Mouse (Mus musculus) hindbrain, embryonic 13.5 days (tissue): ENCODE data around the gene Nicn1. TPM values are rescaled to one million over a fixed set of nuclear protein-coding genes. Genes with fewer than 3 reads are reported as not detected.

Experiments used
- ATAC-seq: fragments of 200-750 bp; cut with Nextera tagmentation; 2 replicates; pipeline ENCODE4 v1.8.0; 2017; ENCODE audit warnings: moderate TSS enrichment; ENCODE audit not compliant: low FRiP score
- H3K27ac ChIP-seq: fragments of 300-500 bp; sonication (generic); 2 replicates; pipeline ENCODE4 v1.5.1; 2015; ENCODE audit warnings: inconsistent platforms, mild to moderate bottlenecking, moderate library complexity
- H3K27me3 ChIP-seq: fragments of 300-500 bp; sonication (generic); 2 replicates; pipeline ENCODE4 v1.6.1; 2015; ENCODE audit warnings: mild to moderate bottlenecking, inconsistent platforms
- H3K36me3 ChIP-seq: fragments of 300-500 bp; sonication (generic); 2 replicates; pipeline ENCODE4 v1.6.1; 2015; ENCODE audit warnings: mild to moderate bottlenecking, inconsistent platforms
- H3K4me1 ChIP-seq: fragments of 300-500 bp; sonication (generic); replicated peaks from 2 replicates; pipeline ENCODE4 v1.6.1; 2015; ENCODE audit warnings: inconsistent platforms
- H3K4me2 ChIP-seq: fragments of 300-500 bp; sonication (generic); 2 replicates; pipeline ENCODE4 v1.6.1; 2015; ENCODE audit warnings: inconsistent platforms, mild to moderate bottlenecking, moderate library complexity
- H3K4me3 ChIP-seq: fragments of 300-500 bp; sonication (generic); 2 replicates; pipeline ENCODE4 v1.5.1; 2015; ENCODE audit warnings: mild to moderate bottlenecking, inconsistent platforms
- H3K9ac ChIP-seq: fragments of 300-500 bp; sonication (generic); 2 replicates; pipeline ENCODE4 v1.6.1; 2015; ENCODE audit warnings: mild to moderate bottlenecking, inconsistent platforms
- H3K9me3 ChIP-seq: fragments of 300-500 bp; sonication (generic); 2 replicates; pipeline ENCODE4 v1.6.1; 2016; ENCODE audit warnings: inconsistent platforms
- WGBS: fragments of 180-500 bp; shearing (Covaris S2); methylation state at CpG from one replicate; pipeline ENCODE4 v1.1.7; 2015; 5-methylcytosine and 5-hydroxymethylcytosine counted together
- polyA plus RNA-seq: library from polyadenylated mRNA; unstranded; fragments of >200 nt; fragmentation: Nextera tagmentation; extraction: Ambion mirVana; gene quantifications from 2 replicates; pipeline ENCODE4 v1.2.1, GENCODE M21; 2015

Nicn1 gene
- 135 and 143 TPM in 2 replicates for polyA plus RNA-seq

DNA sequence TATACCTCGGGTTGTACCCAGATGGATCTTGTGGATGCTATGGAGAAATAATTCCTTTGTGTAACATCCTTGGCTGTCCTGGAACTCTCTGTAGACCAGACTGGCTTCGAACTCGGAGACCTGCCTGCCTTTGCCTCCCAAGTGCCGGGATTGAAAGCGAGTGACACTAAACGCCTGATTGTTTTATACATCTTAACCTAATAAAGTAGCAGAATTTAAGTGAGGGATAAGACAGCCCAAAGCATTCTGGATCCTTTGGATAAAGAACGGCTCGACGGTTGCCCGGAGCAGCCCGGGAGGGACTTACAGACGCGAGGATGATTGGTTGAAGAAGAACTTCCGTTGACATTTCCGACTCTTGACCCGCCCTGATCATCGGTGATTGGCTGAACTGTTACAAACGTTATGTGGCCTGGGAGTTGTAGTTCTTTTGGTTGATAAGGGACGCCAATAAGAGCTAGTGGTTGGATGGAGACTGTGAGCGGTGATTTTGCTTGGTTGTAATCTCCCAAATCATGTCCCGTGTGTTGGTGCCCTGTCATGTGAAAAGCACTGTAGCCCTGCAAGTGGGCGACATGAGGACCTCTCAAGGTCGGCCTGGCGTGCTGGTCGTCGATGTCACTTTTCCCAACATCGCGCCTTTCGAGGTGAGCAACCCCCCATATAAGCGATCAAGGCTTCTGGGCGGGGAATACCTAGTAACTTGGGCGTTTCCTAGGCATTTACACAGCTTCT lies at the start of gene Nicn1:
Gene Nicn1 (plus strand): TSS at position 414 of the 735 bp plus-strand sequence.
- peak within 1 kb of the TSS; percentile 59 for H3K4me3 ChIP-seq
- H3K27ac ChIP-seq = peak within 1 kb of the TSS; percentile 93
- H3K9ac ChIP-seq = peak within 1 kb of the TSS; percentile 77
- H3K4me1 ChIP-seq = peaks cover 10% of the 10 kb centered on the region
- WGBS = under 1% methylated on average over 32 of the region's 32 CpGs
- H3K4me2 ChIP-seq = peak within 1 kb of the TSS; percentile 69
- H3K27me3 ChIP-seq = no peaks in the 10 kb centered on the region
- H3K36me3 ChIP-seq = peaks cover 20% of the 10 kb centered on the region
- ATAC-seq = peak; percentile 98
- no peaks in the 10 kb centered on the region for H3K9me3 ChIP-seq

DNA sequence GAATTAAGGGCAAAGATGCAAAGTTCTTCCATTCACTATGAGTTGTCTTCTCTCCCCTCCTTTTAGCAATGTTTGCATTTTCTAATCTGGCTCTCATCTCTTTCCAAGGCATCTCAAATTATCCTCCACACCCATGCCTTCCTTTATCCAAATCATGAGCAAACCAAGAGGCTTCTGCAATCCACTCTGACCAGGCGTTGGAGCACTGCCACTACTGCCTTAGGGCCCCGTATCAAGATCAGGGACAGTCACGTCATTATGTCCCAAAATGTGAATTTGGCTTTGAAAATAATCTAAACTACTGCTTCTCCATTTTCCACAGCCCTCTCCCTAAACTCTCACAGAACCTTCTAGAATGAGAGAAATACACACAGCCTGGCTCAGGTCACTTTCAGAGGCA lies 45.7 kb upstream of the Nicn1 start:
- H3K36me3 ChIP-seq = peaks cover 30% of the 10 kb centered on the region
- no peak overlapping the region for H3K9ac ChIP-seq
- no peaks in the 10 kb centered on the region for H3K4me1 ChIP-seq
- no peaks in the 10 kb centered on the region for H3K9me3 ChIP-seq
- 93% methylated on average over 3 of the region's 3 CpGs for WGBS
- H3K27me3 ChIP-seq = no peaks in the 10 kb centered on the region
- H3K4me3 ChIP-seq = no peak overlapping the region
- H3K4me2 ChIP-seq = no peak overlapping the region
- ATAC-seq = no peak
- no peak overlapping the region for H3K27ac ChIP-seq

DNA sequence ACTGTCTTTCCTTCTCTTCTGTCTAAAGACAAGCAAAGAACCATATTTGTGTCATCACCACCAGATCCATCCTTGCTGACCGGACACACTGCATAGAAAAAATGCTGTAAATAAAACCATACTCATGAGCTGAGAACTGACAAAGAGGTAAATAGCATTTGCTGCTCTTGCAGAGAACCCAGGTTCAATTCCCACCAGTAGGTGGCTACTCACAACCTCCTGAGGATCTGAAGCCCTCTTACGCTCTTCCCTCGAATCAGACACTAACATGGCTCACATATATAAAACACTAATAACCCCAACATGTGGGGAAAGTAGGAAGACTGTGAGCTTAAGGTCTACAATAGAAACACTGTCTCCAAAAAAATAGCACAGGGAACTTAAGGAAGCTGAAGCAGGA lies 45.2 kb upstream of the Nicn1 start:
- Histone ChIP-seq H3K36me3 (peaks cover 33% of the 10 kb centered on the region), H3K9ac (no peak overlapping the region), H3K4me2 (no peak overlapping the region), H3K4me3 (no peak overlapping the region), H3K27me3 (no peaks in the 10 kb centered on the region), H3K4me1 (no peaks in the 10 kb centered on the region), H3K9me3 (no peaks in the 10 kb centered on the region), H3K27ac (no peak overlapping the region)
- 84% methylated on average over 3 of the region's 3 CpGs for WGBS
- no peak for ATAC-seq

DNA sequence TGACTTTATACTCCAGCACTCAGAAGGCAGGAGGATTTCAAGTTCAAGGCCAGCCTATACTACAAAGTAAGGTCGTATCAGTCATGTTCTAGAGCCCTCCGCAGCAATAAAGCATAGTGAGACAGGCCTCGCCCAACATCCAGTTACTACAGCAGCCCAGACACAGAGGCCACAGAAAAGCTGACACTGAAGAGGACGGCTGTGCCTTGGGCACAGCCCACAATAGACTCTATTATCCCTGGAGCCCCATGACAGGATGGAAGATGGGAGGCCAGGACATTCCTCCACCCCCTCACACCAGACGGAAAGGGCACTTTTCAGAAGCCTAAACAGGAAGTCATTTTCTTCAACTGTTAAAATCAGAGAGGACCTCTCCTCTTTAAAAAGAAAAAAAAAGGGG lies 41.3 kb upstream of the Nicn1 start:
- Histone ChIP-seq H3K4me2 (no peak overlapping the region), H3K4me1 (no peaks in the 10 kb centered on the region), H3K27ac (no peak overlapping the region), H3K4me3 (no peak overlapping the region), H3K36me3 (peaks cover 46% of the 10 kb centered on the region), H3K9ac (no peak overlapping the region), H3K9me3 (no peaks in the 10 kb centered on the region), H3K27me3 (no peaks in the 10 kb centered on the region)
- 60% methylated on average over 5 of the region's 5 CpGs for WGBS
- ATAC-seq = no peak

DNA sequence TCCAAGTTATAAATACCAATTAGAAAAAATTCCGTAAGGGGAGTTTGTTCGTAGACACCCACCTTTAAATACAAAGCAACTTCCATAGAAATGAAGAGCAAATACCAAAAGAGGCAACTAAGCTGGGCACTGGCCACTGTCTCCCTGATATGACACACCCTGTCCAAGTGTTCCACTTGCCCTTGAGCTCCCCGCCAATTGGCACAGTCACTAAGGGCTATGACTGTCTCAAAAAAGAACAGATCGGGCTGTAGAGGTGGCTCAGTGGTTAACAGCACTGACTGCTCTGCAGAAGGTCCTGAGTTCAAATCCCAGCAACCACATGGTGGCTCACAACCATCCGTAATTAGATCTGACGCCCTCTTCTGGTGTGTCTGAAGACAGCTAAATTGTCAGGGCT lies 38.4 kb upstream of the Nicn1 start:
- Histone ChIP-seq H3K4me1 (no peaks in the 10 kb centered on the region), H3K27me3 (no peaks in the 10 kb centered on the region), H3K9me3 (no peaks in the 10 kb centered on the region), H3K27ac (no peak overlapping the region), H3K36me3 (peaks cover 35% of the 10 kb centered on the region), H3K4me2 (no peak overlapping the region), H3K4me3 (no peak overlapping the region), H3K9ac (no peak overlapping the region)
- WGBS = 91% methylated on average over 6 of the region's 6 CpGs
- ATAC-seq = no peak

DNA sequence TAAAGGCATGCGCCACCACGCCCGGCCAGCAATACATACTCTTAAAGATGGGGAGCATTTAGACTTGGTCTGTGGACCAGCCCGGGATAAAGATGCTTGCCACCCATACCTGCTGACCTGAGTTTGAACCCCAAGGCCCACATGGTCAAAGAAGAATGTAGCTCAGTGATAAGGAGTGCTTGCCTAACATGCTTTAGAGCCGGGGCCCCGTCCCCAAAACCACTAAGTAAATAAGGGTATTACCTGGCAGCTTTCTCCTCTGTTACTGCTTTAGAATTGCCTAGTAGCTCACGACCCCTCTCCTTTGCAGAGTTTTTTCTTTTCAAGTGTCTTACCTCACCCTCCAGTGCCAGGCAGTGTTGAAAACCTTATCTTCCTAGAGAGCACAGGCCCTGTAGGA lies 37.5 kb upstream of the Nicn1 start:
- Histone ChIP-seq H3K4me3 (no peak overlapping the region), H3K9ac (no peak overlapping the region), H3K27me3 (no peaks in the 10 kb centered on the region), H3K27ac (no peak overlapping the region), H3K4me2 (no peak overlapping the region), H3K9me3 (no peaks in the 10 kb centered on the region), H3K4me1 (no peaks in the 10 kb centered on the region), H3K36me3 (peaks cover 34% of the 10 kb centered on the region)
- 95% methylated on average over 7 of the region's 7 CpGs for WGBS
- no peak for ATAC-seq

DNA sequence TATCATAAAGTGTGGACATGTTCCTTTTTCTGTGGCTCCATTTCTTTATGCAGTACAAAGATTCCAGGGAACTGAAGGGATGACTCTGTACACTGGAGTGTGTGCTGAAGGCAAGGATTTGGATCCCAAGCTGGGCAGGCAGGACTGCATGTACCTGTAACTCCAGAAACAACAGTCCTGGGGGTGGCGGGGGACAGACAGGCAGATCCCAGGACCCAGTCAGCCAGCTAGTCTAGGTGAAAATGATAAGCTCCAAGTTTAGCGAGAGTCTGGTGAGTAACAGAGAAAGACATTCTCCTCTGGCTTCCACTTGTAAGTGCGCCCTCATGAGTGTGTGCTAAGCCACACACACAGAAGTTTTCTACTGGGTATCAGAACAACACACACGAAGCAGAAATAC lies 29.7 kb upstream of the Nicn1 start:
- no peaks in the 10 kb centered on the region for H3K9me3 ChIP-seq
- H3K9ac ChIP-seq = no peak overlapping the region
- no peak overlapping the region for H3K27ac ChIP-seq
- no peak overlapping the region for H3K4me2 ChIP-seq
- no peaks in the 10 kb centered on the region for H3K27me3 ChIP-seq
- 89% methylated on average over 4 of the region's 4 CpGs for WGBS
- peaks cover 3% of the 10 kb centered on the region for H3K36me3 ChIP-seq
- ATAC-seq = no peak
- peaks cover 32% of the 10 kb centered on the region for H3K4me1 ChIP-seq
- no peak overlapping the region for H3K4me3 ChIP-seq

DNA sequence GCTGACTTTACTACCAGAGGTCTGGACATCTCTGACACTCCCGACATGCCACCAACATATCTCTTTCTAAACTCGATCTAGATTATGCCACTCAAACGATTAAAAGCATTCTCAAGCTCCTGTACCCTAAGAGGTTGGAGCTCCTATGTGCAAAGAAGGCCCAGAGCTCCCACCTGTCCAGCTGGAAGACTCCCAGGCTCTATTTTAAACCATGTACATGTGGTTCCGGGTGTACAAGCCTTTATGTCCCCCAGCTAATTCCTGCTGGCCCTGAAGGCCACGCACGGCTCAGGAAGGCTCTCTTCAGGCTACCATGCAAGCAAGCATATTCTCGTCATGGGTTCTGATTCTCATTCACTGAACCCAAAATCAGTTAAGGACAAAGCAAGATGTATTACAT lies 28.4 kb upstream of the Nicn1 start:
- Histone ChIP-seq H3K27me3 (no peaks in the 10 kb centered on the region), H3K36me3 (peaks cover 3% of the 10 kb centered on the region), H3K27ac (no peak overlapping the region), H3K9ac (peak overlapping the region; percentile 95), H3K9me3 (no peaks in the 10 kb centered on the region), H3K4me2 (peak overlapping the region; percentile 79), H3K4me3 (peak overlapping the region; percentile 95), H3K4me1 (peaks cover 32% of the 10 kb centered on the region)
- whole genome bisulfite sequencing = 84% methylated on average over 7 of the region's 7 CpGs
- ATAC-seq = no peak

DNA sequence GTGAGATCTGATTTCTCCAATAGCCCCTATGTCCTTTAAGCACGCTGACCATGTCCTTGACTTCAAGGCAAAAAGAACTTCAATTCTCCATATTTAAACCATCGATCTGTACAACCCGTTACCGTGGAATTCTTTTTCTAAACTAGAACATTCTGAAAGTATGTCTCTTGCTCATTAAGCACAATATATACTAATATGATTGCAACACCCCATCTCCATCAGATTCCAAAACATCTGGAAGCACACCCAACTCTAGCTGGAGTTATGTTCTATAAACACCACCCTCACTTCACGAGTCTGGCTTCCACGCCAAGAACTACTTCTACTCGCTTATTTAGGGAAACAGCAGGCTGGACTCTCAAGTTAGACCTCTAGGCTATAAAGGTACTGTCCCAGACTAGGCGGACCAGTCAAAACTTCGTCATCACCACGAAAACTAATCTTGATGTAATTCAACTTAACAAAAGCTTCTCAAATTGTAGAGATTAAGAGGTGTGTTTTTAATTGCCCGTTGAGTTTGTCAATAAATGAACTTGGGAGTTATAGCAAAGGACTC lies 27.7 kb upstream of the Nicn1 start:
- 39% methylated on average over 11 of the region's 11 CpGs for WGBS
- Histone ChIP-seq H3K9ac (peak overlapping the region; percentile 95), H3K9me3 (no peaks in the 10 kb centered on the region), H3K36me3 (peaks cover 1% of the 10 kb centered on the region), H3K27me3 (no peaks in the 10 kb centered on the region), H3K4me3 (peak overlapping the region; percentile 95), H3K4me2 (peak overlapping the region; percentile 79), H3K4me1 (peaks cover 32% of the 10 kb centered on the region), H3K27ac (peak overlapping the region; percentile 94; the same call in 1 of the 2 replicates)
- ATAC-seq = no peak

DNA sequence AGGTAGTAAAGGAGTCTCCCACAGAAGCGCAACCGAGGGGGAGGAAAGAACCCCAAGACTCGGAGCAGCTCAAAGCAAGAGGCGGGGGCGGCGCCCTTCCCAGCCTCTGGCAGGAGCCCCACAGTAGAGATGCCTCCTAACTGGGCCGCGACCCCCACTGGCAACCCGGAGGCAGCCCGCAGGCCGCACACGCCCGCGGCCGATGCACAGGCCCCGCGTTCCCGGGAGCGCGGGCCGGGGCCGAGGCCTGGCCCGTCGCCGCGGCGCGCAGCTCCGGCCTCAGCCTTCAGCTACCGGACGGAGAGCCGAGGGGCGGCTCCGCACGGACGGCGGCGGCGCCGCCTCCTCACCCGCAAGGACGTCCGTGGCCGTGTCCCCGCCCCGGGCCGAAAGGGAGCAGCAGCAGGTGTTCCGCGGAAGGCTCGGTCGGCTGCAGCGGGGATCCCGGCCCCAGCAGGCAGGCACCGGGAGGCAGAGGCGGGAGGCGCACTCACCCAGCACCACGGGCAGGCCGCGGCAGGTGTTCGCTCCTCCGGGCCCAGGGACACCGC lies 27.0 kb upstream of the Nicn1 start:
- Histone ChIP-seq H3K4me1 (peaks cover 32% of the 10 kb centered on the region), H3K4me3 (peak overlapping the region; percentile 95), H3K4me2 (peak overlapping the region; percentile 79), H3K36me3 (no peaks in the 10 kb centered on the region), H3K9me3 (no peaks in the 10 kb centered on the region), H3K27ac (peak overlapping the region; percentile 94), H3K27me3 (no peaks in the 10 kb centered on the region), H3K9ac (peak overlapping the region; percentile 95)
- under 1% methylated on average over 22 of the region's 62 CpGs for WGBS
- ATAC-seq = peak; percentile 57

DNA sequence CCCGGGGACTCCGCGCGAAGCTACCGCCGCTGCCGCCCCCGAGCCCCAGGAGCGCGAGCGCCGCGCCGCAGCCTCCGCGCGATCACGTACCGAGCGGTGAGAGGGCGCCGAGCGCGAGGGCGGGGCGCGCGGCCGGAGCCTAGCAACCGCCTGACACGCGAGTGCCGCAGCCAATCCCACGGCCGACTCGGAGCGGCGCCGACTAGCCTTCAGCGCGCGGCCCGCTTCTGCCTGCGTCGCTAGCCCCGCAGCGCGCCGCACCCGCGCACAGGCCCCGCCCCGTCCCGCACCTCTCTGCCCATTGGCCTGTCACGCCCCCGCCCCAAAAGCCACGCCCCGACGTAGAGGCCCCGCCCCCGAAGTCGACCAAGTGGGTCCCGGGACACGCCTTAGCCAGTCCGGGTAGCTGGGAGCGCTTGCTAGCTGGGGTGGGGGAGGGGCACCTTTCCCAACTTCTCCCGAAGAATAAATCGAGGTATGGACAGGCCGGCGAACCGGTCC lies 26.5 kb upstream of the Nicn1 start, which contains the start of gene Dag1:
Gene Dag1 (minus strand): TSS at position 269 of the 501 bp plus-strand sequence.
- H3K4me3 ChIP-seq = peak within 1 kb of the TSS; percentile 95
- ATAC-seq = peak; percentile 99
- peak within 1 kb of the TSS; percentile 79 for H3K4me2 ChIP-seq
- peaks cover 32% of the 10 kb centered on the region for H3K4me1 ChIP-seq
- 0% methylated on average over 49 of the region's 71 CpGs for WGBS
- H3K27me3 ChIP-seq = no peaks in the 10 kb centered on the region
- peak within 1 kb of the TSS; percentile 94 for H3K27ac ChIP-seq
- peak within 1 kb of the TSS; percentile 95 for H3K9ac ChIP-seq
- H3K9me3 ChIP-seq = no peaks in the 10 kb centered on the region
- no peaks in the 10 kb centered on the region for H3K36me3 ChIP-seq

DNA sequence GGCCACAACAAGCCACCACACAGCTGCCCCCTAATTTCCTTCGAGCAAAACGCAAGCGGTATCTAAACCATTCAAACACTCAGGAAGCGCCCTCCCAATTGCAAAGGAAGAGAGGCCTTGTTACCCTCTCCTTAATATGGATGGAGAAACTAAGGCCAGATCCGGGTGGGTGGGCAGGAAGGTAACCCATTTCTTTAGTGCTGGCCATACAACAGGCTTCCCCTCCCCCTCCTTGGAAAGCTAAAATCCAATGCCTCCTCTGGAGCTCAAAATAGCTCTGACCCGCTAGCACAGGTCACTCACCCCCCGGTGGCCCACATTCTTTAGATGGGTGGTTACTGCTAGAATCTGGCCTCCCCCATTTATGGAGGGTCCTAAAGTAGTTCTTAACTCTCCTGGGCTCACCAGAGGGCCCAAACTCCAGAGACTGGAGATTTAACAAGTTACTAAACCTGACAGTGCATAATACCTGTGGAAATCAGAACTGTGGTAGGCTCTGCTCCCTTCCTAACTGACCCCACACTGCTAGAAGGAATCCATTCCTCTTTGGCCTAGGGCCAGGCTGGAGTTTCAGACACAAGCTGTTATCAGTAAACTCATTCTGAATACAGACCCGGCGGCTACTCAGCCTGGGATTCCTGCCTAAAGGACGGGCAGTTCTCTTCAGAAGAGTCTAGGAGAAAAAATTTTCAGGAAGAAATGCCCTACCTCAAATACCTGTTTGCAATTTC lies 25.9 kb upstream of the Nicn1 start:
- Histone ChIP-seq H3K4me3 (peak overlapping the region; percentile 95), H3K36me3 (no peaks in the 10 kb centered on the region), H3K27ac (peak overlapping the region; percentile 81), H3K27me3 (no peaks in the 10 kb centered on the region), H3K9me3 (no peaks in the 10 kb centered on the region), H3K4me2 (peak overlapping the region; percentile 79), H3K4me1 (peaks cover 32% of the 10 kb centered on the region), H3K9ac (peak overlapping the region; percentile 60)
- ATAC-seq = no peak
- WGBS = 16% methylated on average over 10 of the region's 10 CpGs
